Mouse (Mus musculus) lung, postnatal 10 days (tissue): ENCODE measurements at regions not wholly inside any gene's neighbourhood (a gene's known extent, or its start where the extent isn't known, plus 50 kb on each side); places are given as distances from the start of the nearest gene placed in this dataset.

Experiments
- DNase-seq: peaks from one replicate; pipeline ENCODE4 v3.0.0; 2021

- DNase-seq: no peak
Observed at GRCm38 (mm10) chr1:193922756-193923155, 552.7 kb upstream of the Camk1g start.

GRCm38 (mm10) chr1:193919243-193919642 is 549.1 kb upstream of the Camk1g start:
- peak; percentile 3 for DNase-seq

GRCm38 (mm10) chr1:193905711-193906110 is 535.6 kb upstream of the Camk1g start:
- DNase-seq: no peak

- no peak for DNase-seq
Observed at GRCm38 (mm10) chr1:193894072-193894471, 524.0 kb upstream of the Camk1g start.

DNA sequence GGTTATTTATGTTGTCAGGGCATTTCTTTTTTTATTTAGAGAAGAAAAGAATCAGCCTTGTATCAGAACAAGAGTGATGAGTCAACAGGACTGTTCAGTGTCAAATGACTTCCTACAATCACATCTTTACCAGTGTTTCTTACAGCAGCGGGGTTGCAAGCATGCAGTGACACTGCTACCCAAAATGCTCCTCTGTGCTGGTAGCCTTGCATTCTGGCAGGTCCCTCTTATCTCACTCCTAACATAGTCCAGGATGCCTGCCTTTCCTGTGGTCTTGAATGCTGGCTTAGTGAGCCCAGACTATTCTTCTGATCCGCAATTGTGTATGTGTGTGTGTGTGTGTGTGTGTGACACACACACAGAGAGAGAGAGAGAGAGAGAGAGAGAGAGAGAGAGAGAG is 506.4 kb upstream of the Camk1g start:
- no peak for DNase-seq

GRCm38 (mm10) chr1:193876121-193876520 is 506.0 kb upstream of the Camk1g start:
- peak; percentile 27 for DNase-seq

- no peak for DNase-seq
Observed at GRCm38 (mm10) chr1:193875287-193875686, 505.2 kb upstream of the Camk1g start.

DNA sequence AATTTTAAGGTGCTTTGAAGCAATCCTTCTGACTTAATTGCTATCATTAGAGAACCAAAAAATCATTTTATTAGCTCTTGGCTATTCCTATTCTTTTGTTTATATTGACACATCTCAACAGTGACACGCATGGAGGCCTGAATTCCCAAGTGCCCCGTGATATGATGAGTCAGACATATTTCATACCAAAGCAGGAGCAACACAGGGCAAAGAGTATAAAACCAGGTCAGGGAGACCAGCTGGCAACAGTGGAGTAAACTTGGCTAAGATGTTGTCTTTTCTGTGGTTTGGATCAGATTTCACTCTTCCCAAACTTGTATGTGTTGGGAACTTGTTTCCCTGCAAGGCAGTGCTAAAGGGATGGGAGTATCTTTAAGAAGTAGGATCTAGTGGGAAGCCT is 500.6 kb upstream of the Camk1g start:
- peak; percentile 56 for DNase-seq

DNA sequence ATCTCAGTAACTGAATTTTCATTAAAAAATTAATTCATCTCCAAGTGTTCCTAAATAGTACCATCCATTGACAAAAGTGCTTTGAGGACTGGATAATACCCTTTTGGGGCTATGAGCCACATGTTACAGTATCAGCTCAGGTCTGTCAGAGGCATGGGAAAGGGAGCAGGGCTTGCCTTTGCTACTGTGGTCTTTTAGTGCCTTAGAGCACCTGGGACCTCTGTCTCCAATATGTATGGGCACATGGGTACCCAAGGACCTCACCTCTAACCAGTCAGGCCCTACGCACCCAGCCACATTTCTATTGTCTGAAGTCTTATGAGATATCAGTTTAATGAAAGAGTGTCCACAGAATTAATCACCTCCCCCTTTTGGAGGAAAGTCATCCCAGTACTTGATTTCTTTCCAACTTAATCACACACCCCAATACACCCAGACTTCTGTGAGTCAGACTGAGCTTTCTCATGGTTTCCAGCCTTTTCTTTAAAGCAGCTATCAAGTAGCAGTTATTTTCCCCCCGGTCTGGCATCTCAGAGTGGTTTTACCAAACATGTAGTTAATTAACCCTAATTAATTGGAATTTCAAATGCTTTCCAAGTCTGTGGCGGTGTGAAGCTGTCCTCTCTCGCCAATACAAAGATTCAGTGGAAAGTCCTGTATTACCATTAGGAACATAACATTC is 498.7 kb upstream of the Camk1g start:
- DNase-seq: no peak

DNA sequence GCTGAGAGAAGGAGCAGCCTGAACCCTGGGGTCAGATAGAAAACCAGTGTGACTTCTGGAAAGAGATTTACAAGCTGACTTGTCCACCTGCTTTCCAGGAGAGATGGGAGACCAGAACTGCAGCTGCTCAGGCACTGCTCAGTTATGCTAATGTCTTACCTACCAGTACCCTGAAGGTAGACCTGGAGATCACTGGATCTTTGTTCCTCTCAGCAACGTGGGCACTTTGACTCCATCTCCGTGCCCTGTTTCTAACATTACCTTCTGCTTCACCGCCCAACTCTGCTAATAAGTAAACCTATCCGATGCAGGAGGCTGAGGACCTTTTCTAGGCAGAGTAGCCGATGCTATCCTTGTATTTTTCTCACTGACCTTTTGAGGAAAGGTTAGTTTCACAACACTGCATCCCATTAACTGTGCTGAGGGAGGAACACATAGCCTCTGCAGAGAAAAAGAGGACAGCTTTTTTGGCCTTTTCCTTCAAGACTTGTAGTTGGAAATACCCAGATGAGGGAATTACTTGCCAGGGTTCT is 490.7 kb upstream of the Camk1g start:
- no peak for DNase-seq

GRCm38 (mm10) chr1:193860354-193860753 is 490.3 kb upstream of the Camk1g start:
- no peak for DNase-seq

GRCm38 (mm10) chr1:193859257-193860125 is 489.4 kb upstream of the Camk1g start:
- no peak for DNase-seq

DNA sequence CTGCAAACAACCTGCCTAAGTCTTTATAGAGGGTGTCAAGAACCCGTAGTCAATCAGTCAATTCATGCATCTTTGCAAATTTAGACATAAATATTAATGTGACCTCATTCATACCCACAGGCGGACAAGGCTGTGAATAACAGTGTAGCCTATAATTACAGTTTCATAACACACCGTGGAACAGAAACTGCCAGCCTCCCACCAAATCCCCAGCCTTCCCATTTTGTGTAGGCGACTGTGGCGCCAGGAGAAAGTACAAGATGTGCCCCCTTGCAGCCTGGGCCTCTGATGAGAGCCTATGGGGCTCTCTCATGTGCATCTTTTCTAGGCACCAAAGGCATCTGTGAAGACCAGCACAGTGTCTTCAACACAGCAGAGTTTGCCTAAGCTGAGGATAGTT is 477.8 kb upstream of the Camk1g start:
- DNase-seq: no peak

GRCm38 (mm10) chr1:193844868-193845267 is 474.8 kb upstream of the Camk1g start:
- no peak for DNase-seq

DNA sequence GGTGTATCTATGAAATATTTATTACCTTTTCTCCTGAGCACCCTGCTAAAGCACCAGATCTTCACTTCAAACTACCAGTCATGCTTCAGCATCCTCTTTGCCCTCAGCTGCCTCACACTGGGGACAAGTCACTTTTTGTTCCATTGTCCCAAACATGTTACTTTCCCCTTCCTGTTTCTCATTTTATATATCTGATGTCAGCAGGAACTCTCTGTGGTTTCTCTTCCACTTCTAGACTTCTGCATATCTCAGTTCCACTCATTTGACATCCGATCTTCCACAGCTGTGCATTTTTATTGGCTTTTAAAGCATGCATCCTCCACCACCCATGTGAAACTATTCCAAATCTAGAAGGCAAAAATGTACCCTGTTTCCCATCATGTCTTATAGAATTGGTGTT is 474.4 kb upstream of the Camk1g start:
- no peak for DNase-seq

- DNase-seq: no peak
Observed at GRCm38 (mm10) chr1:193800998-193801397, 430.9 kb upstream of the Camk1g start.

DNA sequence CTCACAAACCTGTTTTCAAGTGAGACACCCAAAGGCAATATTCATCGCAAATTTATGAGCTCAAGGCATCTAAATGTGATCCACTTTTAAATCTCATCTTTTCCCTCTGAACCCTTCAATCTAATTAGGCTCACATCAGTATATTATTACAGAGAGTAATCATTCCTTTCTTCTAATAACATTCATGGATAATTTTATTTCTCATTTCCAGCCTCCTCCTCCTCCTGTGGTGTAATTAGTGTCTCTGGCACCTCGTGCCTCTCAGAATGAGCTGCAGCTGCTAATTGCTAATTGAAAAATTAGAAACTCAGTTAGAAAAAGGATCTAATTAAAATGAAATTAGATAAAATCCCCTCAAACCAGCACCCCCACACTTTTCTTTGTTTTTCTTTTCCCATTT is 420.5 kb upstream of the Camk1g start:
- DNase-seq: no peak

DNA sequence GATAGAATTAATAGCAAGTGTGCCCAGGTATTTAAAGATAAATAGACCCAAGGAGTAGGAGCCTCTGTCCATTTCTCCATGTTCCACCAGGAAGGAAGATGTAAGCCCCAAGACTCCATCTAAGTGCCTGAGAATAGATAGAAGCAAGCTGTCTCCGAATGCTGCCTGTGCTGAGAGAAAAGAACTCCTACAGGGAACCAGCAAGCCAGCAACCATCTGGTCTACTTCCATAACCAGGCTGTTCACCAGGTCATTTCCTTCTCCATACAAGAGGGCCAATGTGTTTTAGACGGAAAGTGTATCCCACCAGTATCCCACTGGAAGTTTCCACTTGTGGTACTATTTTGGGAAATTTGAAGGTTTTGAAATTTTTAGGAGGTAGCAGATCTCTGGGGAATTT is 418.4 kb upstream of the Camk1g start:
- DNase-seq: no peak

DNA sequence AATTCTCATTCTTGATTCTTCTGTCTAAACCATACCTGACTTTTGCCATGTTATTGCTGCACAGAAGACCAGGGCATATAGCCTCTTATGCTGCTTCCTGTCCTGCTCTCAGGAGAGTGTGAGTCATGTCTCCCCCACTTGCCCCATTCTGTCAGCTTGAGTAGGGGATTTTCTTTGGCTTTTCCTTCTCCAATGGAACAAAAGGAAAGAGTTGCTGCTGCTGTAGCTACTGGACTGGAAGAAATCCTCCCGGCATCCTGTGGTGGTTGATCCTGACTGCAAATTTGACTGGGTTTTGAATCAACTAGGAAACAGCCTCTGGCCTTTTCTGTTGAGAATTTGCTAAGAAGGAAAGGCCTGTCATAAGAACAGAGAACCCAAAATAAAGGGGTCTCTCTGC is 417.3 kb upstream of the Camk1g start:
- no peak for DNase-seq

DNA sequence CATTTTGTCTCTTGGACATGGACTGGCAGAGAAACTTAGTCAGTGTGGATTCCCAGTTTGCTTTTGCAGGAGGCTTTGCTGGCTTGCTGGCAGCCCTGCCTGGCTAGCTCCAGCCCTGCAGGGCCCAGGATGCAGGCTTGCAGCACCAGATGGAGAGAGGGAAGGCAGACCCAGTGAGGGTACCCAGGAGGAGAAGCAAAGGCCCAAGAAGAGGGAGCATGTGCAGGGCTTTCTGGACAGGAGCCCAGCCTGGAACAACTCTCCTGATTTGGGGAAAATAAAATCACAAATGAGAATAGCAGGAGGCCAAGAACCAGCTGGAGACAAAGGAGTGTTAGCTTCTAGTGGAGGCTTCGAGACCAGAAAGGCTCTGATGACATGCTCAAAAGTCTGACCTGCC is 414.9 kb upstream of the Camk1g start:
- no peak for DNase-seq

DNA sequence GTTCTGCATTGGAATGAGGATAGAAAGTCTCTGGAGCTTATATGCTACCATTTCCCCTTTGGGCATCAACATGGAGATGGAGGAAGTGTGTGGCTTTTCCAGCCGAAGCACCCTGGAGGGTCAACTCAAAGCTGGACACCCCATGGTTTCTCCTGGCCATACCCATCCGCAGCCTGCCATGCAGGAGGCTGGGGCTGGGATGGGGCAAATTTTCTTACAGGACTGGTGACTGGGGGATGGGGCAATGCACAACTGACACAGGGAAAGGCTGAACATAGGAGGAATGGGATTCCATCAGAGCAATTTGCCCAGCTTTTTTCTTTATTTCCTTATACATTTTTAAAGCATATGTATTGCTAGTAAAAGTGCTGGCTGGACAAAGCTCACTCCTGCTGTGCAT is 414.4 kb upstream of the Camk1g start:
- DNase-seq: no peak

- DNase-seq: no peak
Observed at GRCm38 (mm10) chr1:193778181-193778580, 408.1 kb upstream of the Camk1g start.

GRCm38 (mm10) chr1:193769546-193769945 is 399.4 kb upstream of the Camk1g start:
- DNase-seq: no peak

DNA sequence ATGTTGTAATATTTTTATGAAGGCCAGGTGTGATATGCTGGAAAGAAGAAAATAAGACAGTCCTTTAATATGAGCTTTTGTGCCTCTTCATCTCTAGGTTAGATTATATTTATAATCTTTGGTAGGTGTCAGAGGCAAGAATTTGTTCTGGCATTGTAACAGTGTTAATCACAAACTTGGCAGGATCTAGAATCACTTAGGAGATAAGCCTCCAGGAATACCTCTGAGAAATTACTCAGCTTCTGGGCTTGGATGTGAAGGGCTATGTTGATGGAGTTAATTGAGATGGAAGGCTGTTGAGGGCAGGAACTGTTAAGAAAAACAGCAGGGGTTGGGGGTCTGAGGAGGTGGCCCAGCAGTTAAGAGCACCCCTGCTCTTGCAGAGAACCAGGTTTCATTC is 394.0 kb upstream of the Camk1g start:
- DNase-seq: no peak
